Mouse (Mus musculus) lung, embryonic 15.5 days (tissue): ENCODE measurements around the gene Ankfy1. TPM values are rescaled to one million over a fixed set of nuclear protein-coding genes. Genes with fewer than 3 reads are reported as not detected.

Source experiments
- ATAC-seq: fragments of 200-750 bp; cut with Nextera tagmentation; 2 replicates; pipeline ENCODE4 v1.8.0; 2017; ENCODE audit warnings: moderate number of reproducible peaks, borderline replicate concordance; ENCODE audit not compliant: low FRiP score, low TSS enrichment; ENCODE audit errors: extremely low read depth
- H3K27ac ChIP-seq: fragments of 300-500 bp; sonication (generic); 2 replicates; pipeline ENCODE4 v1.5.1; 2015; ENCODE audit warnings: moderate library complexity, mild to moderate bottlenecking, inconsistent platforms
- H3K27me3 ChIP-seq: fragments of 300-500 bp; sonication (generic); 2 replicates; pipeline ENCODE4 v1.6.1; 2015; ENCODE audit warnings: inconsistent platforms
- H3K36me3 ChIP-seq: fragments of 300-500 bp; sonication (generic); 2 replicates; pipeline ENCODE4 v1.6.1; 2015; ENCODE audit warnings: inconsistent platforms
- H3K4me1 ChIP-seq: fragments of 300-500 bp; sonication (generic); 2 replicates; pipeline ENCODE4 v1.6.1; 2015; ENCODE audit warnings: inconsistent platforms
- H3K4me2 ChIP-seq: fragments of 300-500 bp; sonication (generic); 2 replicates; pipeline ENCODE4 v1.6.1; 2015; ENCODE audit warnings: inconsistent platforms, mild to moderate bottlenecking, moderate library complexity
- H3K4me3 ChIP-seq: fragments of 300-500 bp; sonication (generic); 2 replicates; pipeline ENCODE4 v1.5.1; 2015; ENCODE audit warnings: mild to moderate bottlenecking, inconsistent platforms
- H3K9ac ChIP-seq: fragments of 300-500 bp; sonication (generic); 2 replicates; pipeline ENCODE4 v1.6.1; 2015; ENCODE audit warnings: inconsistent platforms
- H3K9me3 ChIP-seq: fragments of 300-500 bp; sonication (generic); 2 replicates; pipeline ENCODE4 v1.6.1; 2016; ENCODE audit warnings: inconsistent platforms
- WGBS: fragments of 180-500 bp; shearing (Covaris S2); methylation state at CpG from one replicate; pipeline ENCODE4 v1.1.7; 2015; 5-methylcytosine and 5-hydroxymethylcytosine counted together
- microRNA-seq: library from miRNA; unstranded; fragments of <30 nt; microRNA quantifications from one replicate; pipeline ENCODE4, GENCODE M21; 2016
- polyA plus RNA-seq: library from polyadenylated mRNA; unstranded; fragments of >200 nt; fragmentation: Nextera tagmentation; extraction: Ambion mirVana; gene quantifications from 2 replicates; pipeline ENCODE4 v1.2.1, GENCODE M21; 2015

The Ankfy1 gene
- polyA plus RNA-seq, 1 experiment from 2014 or later, result 22.6 TPM

GRCm38 (mm10) chr11:72821041-72821440, 131.2 kb downstream of the Ankfy1 start:
- WGBS, result 89% methylated on average over 7 of the region's 7 CpGs
- Histone ChIP-seq H3K27me3 (no peaks in the 10 kb centered on the region), H3K9me3 (no peaks in the 10 kb centered on the region), H3K9ac (no peak overlapping the region), H3K4me1 (no peaks in the 10 kb centered on the region), H3K4me2 (no peak overlapping the region), H3K27ac (no peak overlapping the region), H3K4me3 (no peak overlapping the region), H3K36me3 (peaks cover 21% of the 10 kb centered on the region)
- ATAC-seq, result no peak

Small RNA genes within 50 kb of the gene (microRNA-seq; reads per million reads assigned to microRNA genes)
- not detected for gene Gm25678

Other genes starting within 250 kb of the Ankfy1 start
- gene Mybbp1a, start 248.7 kb upstream of the Ankfy1 start, polyA plus RNA-seq, result 137 and 140 TPM in 2 replicates
- 5.3 and 6.4 TPM in 2 replicates for gene Spns2, start 200.1 kb upstream of the Ankfy1 start, polyA plus RNA-seq
- gene Spns3, start 139.5 kb upstream of the Ankfy1 start, polyA plus RNA-seq, result 0.18 and 0.22 TPM in 2 replicates
- gene Ube2g1, start 82.7 kb upstream of the Ankfy1 start, polyA plus RNA-seq, result 67.9 and 69.2 TPM in 2 replicates
- gene Cyb5d2, start 106.1 kb downstream of the Ankfy1 start, polyA plus RNA-seq, result 4.9 and 6.3 TPM in 2 replicates
- 7.8 and 9.3 TPM in 2 replicates for gene Zzef1, start 106.2 kb downstream of the Ankfy1 start, polyA plus RNA-seq